Mouse (Mus musculus) small intestine, adult 2 months (tissue): ENCODE data around the gene Polr2l.

Source experiments
- CTCF ChIP-seq: fragments of 200-500 bp; IDR thresholded peaks from 2 replicates; pipeline ENCODE4 v1.5.1; 2012; ENCODE audit warnings: low read depth, mild to moderate bottlenecking, control low read depth, inconsistent platforms, low read length, moderate library complexity, mixed read lengths; ENCODE audit not compliant: insufficient replicate concordance, insufficient read length; ENCODE audit errors: extremely low read depth
- POLR2A ChIP-seq: fragments of 200-500 bp; IDR thresholded peaks from 2 replicates; pipeline ENCODE4 v1.6.1; 2012; ENCODE audit warnings: low read depth, mild to moderate bottlenecking, control low read depth, inconsistent platforms, low read length, moderate library complexity

GRCm38 (mm10) chr7:141423811-141424210 is 51.1 kb downstream of the Polr2l start:
- TF ChIP-seq CTCF (no peak), POLR2A (no peak)
